Mouse (Mus musculus): ENCODE results near the gene Adh1.

DNA sequence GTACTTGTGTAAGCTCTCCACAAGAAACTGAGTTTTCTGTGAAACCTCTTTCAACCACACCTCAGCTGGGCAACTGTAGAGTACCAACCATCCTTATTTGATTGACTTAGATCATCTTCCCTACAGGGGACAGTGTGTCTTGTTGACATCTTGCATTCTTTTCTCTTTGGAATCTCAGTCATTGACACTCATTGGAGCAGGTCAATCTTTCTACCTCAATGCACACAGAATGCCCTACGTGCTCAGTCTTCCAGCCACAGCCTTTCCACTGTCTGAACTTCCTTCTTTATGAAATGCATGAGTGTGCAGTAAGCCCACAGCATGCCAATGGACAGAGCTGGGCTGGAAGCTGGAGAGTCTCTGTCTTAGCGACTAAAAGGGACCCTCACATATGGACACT lies 29.9 kb downstream of the Adh1 start:
- no peak for TF ChIP-seq CTCF (IDR thresholded peaks at IDR 0.05; ENCODE audit: extremely low read depth, insufficient read depth, insufficient read length, insufficient replicate concordance)
- no peak for TF ChIP-seq POLR2A (IDR thresholded peaks at IDR 0.05; ENCODE audit: low read depth, low read length)

Measured in spleen, adult 2 months (tissue).